Mouse (Mus musculus): Measurements from ENCODE around the gene Aatk. TPM values are rescaled to one million over a fixed set of nuclear protein-coding genes. Genes with fewer than 3 reads are reported as not detected.

Aatk gene
- 2.8 and 3.5 TPM in 2 replicates for polyA plus RNA-seq (2014; fragmentation: Nextera tagmentation; extraction: Ambion mirVana)

DNA sequence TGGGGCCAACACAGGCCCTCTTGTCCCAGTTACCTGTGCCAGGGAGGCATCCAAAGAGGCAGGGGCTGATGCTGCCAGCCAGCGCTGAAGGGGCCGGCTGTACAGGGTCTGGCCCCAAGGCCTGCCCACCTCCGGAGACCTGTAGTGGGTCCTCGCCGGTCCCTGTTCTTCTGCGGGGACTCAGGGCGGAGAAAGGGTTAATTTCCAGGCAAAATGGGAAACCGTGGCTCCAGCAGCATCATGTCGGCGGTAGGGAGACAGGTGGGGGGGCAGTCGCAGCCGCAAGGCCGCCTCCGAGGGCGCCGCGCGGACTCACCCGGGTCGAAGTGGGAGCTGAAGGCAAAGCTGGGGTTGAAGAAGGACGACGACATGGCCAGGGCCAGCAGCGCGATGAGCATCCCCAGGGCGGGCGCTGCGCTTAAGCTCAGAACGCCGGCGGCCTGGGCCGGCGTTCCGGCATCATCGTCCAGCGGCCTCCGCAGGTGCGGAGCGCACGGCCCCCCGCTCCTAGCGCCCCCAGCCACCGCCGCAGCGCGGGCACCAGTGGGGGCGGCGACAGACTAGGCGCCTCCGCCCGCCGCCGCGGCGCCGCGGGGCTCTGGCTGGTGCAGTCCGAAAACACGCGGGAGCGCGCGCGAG, at the start of gene Aatk:
Gene Aatk (minus strand): TSS at position 615 of the 639 bp plus-strand sequence.
- H3K27me3 ChIP-seq (ENCODE audit: control insufficient read depth, insufficient read depth, low read length): peaks cover 14% of the 10 kb centered on the region
- under 1% methylated on average over 53 of the region's 63 CpGs for WGBS
- DNase-seq (ENCODE audit: low spot score): peak; percentile 77
- ATAC-seq (replicated peaks; ENCODE audit: low FRiP score): no peak; the same call in 1 of the 2 replicates
- no peaks in the 10 kb centered on the region for H3K36me3 ChIP-seq (ENCODE audit: control insufficient read depth, insufficient read depth, low read length)
- H3K9ac ChIP-seq (ENCODE audit: low read length): peak within 1 kb of the TSS; percentile 87
- no peaks in the 10 kb centered on the region for H3K9me3 ChIP-seq (ENCODE audit: control insufficient read depth, low read length)
- H3K4me3 ChIP-seq (ENCODE audit: low read depth, low read length): peak within 1 kb of the TSS; percentile 64
- peak within 1 kb of the TSS; percentile 97 for H3K4me2 ChIP-seq (ENCODE audit: low read depth, low read length, severe bottlenecking)
- H3K27ac ChIP-seq (ENCODE audit: low read depth, low read length): 0 out of 2 replicates have a peak within 1 kb of the TSS, but pooled peaks have one; percentile 12
- peaks cover 18% of the 10 kb centered on the region for H3K4me1 ChIP-seq (replicated peaks; ENCODE audit: control insufficient read depth, insufficient read depth, low read length)

DNA sequence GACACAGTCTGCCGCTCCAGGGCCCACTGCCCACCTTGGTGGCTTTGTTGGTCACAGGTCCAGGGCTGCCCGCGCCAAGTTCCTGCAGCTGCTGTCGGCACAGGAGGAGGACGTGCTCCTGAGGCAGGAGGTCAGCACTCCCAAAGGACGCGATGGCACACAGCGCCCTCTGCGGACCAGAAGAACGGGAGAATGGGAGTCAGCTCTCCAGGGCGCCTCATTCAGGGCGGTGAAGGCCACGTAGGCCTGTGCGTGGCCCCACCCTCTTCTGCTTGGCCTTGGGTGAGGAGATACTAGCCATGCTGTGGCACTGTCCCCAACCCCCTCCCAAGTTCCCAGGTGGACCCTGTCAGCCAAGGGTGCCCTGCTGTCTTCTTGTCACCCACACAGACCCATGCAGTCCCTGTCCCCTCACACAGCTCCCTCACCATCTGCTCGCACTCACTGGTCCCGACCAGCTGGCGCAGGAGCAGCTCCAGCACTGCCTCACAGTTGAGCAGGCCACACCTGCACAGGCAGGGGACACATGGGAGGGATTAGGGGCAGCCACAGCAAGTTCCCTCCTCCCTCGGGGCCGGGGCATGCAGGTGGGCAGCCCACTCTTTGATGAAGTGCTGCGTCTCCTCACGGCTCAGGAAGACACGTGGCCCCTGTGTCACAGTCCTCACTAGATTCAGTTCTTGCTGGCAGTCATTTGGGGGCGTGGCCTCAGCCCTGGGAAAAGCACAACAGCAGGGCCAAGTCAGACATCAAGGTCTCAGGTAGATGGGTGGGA, 46.0 kb upstream of the Aatk start:
- peaks cover 3% of the 10 kb centered on the region; the same call in 1 of the 2 replicates for H3K36me3 ChIP-seq (ENCODE audit: control insufficient read depth, insufficient read depth, low read length)
- WGBS: 82% methylated on average over 23 of the region's 23 CpGs
- no peak for DNase-seq (ENCODE audit: low spot score)
- H3K9ac ChIP-seq (ENCODE audit: low read length): no peak overlapping the region
- H3K27ac ChIP-seq (ENCODE audit: low read depth, low read length): no peak overlapping the region
- H3K4me2 ChIP-seq (ENCODE audit: low read depth, low read length, severe bottlenecking): no peak overlapping the region
- H3K9me3 ChIP-seq (ENCODE audit: control insufficient read depth, low read length): no peaks in the 10 kb centered on the region
- peaks cover 6% of the 10 kb centered on the region; the same call in 1 of the 2 replicates for H3K4me1 ChIP-seq (replicated peaks; ENCODE audit: control insufficient read depth, insufficient read depth, low read length)
- H3K4me3 ChIP-seq (ENCODE audit: low read depth, low read length): no peak overlapping the region
- ATAC-seq (replicated peaks; ENCODE audit: low FRiP score): no peak
- no peaks in the 10 kb centered on the region for H3K27me3 ChIP-seq (ENCODE audit: control insufficient read depth, insufficient read depth, low read length)

DNA sequence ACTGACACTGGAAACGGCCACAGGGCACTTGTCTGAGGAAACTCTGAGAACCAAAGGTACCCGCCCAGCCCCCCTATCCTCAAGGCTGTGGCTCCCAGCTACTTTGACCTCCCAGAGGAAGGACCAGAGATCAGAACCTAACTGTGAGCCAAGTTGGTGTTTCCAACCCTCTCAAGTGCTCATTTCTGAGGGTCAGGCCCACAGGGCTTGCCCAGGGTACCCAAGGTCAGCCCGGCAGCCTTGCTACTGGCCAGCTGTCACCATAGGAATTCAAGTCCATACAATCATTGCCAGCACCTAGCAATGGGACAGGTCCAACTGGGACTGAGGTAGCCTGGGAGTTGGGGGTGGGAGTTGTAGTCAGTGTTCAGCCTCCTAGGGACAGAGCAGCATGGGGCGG, 43.7 kb upstream of the Aatk start:
- ATAC-seq (replicated peaks; ENCODE audit: low FRiP score): no peak
- H3K4me2 ChIP-seq (ENCODE audit: low read depth, low read length, severe bottlenecking): no peak overlapping the region

DNA sequence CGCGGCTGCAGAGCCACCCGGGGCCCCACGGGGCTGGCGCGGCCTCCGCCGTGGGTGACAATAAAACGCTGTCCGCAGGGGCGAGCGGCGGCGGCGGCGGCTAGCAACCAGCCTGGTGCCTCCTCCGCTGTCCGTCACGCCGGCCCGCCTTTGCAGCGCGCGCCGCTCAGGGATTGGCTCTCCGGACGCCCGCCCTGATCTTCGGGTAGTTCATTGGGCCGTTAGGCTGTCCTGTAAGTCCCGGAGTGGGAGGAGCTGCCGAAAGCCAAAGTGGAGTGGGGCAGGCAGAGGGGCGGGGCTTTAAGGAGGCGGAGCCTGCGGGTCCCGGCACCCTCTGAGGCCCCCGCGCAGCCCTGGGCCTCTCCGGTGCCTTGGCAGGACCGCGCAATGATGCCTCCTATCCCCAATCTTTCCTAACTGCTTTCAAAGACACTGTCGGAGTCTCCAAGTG, 39.8 kb upstream of the Aatk start, which contains the start of gene Cep131:
Gene Cep131 (minus strand): TSS at position 126 of the 451 bp plus-strand sequence.
- H3K27me3 ChIP-seq (ENCODE audit: control insufficient read depth, insufficient read depth, low read length): no peaks in the 10 kb centered on the region
- peak within 1 kb of the TSS; percentile 90 for H3K4me2 ChIP-seq (ENCODE audit: low read depth, low read length, severe bottlenecking)
- H3K9me3 ChIP-seq (ENCODE audit: control insufficient read depth, low read length): no peaks in the 10 kb centered on the region
- peaks cover 10% of the 10 kb centered on the region for H3K4me1 ChIP-seq (replicated peaks; ENCODE audit: control insufficient read depth, insufficient read depth, low read length)
- H3K4me3 ChIP-seq (ENCODE audit: low read depth, low read length): peak within 1 kb of the TSS; percentile 84
- H3K36me3 ChIP-seq (ENCODE audit: control insufficient read depth, insufficient read depth, low read length): peaks cover 3% of the 10 kb centered on the region; the same call in 1 of the 2 replicates
- H3K9ac ChIP-seq (ENCODE audit: low read length): peak within 1 kb of the TSS; percentile 94
- peak; percentile 99 for ATAC-seq (replicated peaks; ENCODE audit: low FRiP score)
- H3K27ac ChIP-seq (ENCODE audit: low read depth, low read length): peak within 1 kb of the TSS; percentile 73
- DNase-seq (ENCODE audit: low spot score): peak; percentile 98
- under 1% methylated on average over 42 of the region's 42 CpGs for WGBS

More for the DNA sequence above, 43.7 kb upstream of the Aatk start:
- H3K4me1 ChIP-seq (replicated peaks; ENCODE audit: control insufficient read depth, insufficient read depth, low read length): peaks cover 5% of the 10 kb centered on the region
- H3K9ac ChIP-seq (ENCODE audit: low read length): no peak overlapping the region
- WGBS: 97% methylated on average over 4 of the region's 4 CpGs
- peaks cover 3% of the 10 kb centered on the region; the same call in 1 of the 2 replicates for H3K36me3 ChIP-seq (ENCODE audit: control insufficient read depth, insufficient read depth, low read length)
- no peak for DNase-seq (ENCODE audit: low spot score)
- no peaks in the 10 kb centered on the region for H3K27me3 ChIP-seq (ENCODE audit: control insufficient read depth, insufficient read depth, low read length)
- H3K27ac ChIP-seq (ENCODE audit: low read depth, low read length): no peak overlapping the region
- no peak overlapping the region for H3K4me3 ChIP-seq (ENCODE audit: low read depth, low read length)
- no peaks in the 10 kb centered on the region for H3K9me3 ChIP-seq (ENCODE audit: control insufficient read depth, low read length)

DNA sequence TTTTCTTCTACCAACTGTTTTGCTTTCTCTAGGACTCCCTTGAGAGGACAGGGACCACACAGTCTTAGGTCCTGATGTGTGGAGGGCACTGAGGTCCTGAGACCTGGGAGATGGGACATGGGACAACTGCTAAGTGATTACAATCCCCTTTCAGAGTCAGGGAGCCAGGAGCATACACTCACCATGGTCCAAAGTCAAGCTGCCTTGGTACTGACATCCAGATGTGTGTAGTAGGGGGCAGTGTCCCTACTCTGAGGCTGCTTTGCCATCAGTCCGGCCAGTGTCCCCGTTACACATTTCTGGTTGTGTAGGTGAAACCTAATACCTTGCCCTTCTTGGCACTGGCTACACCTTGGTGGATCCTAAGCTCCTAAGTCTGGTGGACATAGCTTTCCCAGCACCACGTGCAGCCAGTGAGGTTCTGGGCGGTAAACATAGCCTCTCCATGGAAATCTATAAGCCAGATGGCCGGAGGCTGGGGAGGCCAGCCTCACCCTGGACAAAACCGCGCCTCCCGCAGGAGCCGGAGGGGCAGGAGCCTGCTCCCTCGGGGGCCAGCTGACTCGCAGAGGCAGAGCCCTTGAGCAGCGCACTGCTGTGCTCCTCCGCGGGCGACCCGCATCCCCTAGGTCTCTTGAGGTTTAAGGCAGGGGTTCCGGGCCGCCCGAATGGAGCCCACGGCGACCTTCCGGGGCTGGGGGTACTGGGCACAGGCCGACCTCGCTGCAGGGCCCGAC, 39.1 kb upstream of the Aatk start:
- H3K27ac ChIP-seq (ENCODE audit: low read depth, low read length): peak overlapping the region; percentile 73
- H3K9me3 ChIP-seq (ENCODE audit: control insufficient read depth, low read length): no peaks in the 10 kb centered on the region
- under 1% methylated on average over 25 of the region's 25 CpGs for WGBS
- H3K36me3 ChIP-seq (ENCODE audit: control insufficient read depth, insufficient read depth, low read length): no peaks in the 10 kb centered on the region; the same call in 1 of the 2 replicates
- peaks cover 10% of the 10 kb centered on the region for H3K4me1 ChIP-seq (replicated peaks; ENCODE audit: control insufficient read depth, insufficient read depth, low read length)
- peak overlapping the region; percentile 84 for H3K4me3 ChIP-seq (ENCODE audit: low read depth, low read length)
- peak overlapping the region; percentile 90 for H3K4me2 ChIP-seq (ENCODE audit: low read depth, low read length, severe bottlenecking)
- H3K9ac ChIP-seq (ENCODE audit: low read length): peak overlapping the region; percentile 94
- ATAC-seq (replicated peaks; ENCODE audit: low FRiP score) (peak; percentile 10; the same call in 1 of the 2 replicates), DNase-seq (ENCODE audit: low spot score) (no peak)
- no peaks in the 10 kb centered on the region for H3K27me3 ChIP-seq (ENCODE audit: control insufficient read depth, insufficient read depth, low read length)

DNA sequence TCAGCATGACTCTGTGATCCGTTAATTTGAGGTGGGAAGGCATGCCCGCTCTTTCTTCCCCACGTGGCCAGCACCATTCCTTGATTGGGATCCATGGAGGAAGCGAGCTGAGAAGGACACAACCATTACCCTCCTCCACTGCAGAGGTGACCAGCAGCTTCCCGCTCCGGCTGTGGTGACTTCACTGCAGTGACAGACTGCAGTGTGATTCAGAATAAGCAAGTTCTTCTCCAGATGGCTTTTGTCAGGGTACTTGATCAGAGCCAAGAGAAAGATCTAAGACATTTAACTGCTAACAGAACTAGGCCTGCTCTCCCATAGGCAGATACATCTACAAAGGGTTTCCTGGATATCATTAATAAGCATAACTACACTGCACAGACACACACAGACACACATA, 33.3 kb upstream of the Aatk start:
- no peaks in the 10 kb centered on the region for H3K9me3 ChIP-seq (ENCODE audit: control insufficient read depth, low read length)
- H3K9ac ChIP-seq (ENCODE audit: low read length): no peak overlapping the region
- no peak for ATAC-seq (replicated peaks; ENCODE audit: low FRiP score)
- WGBS: 92% methylated on average over 6 of the region's 6 CpGs
- H3K4me1 ChIP-seq (replicated peaks; ENCODE audit: control insufficient read depth, insufficient read depth, low read length): peaks cover 1% of the 10 kb centered on the region
- no peak overlapping the region for H3K4me3 ChIP-seq (ENCODE audit: low read depth, low read length)
- no peak overlapping the region for H3K4me2 ChIP-seq (ENCODE audit: low read depth, low read length, severe bottlenecking)
- H3K27ac ChIP-seq (ENCODE audit: low read depth, low read length): no peak overlapping the region
- DNase-seq (ENCODE audit: low spot score): no peak
- H3K27me3 ChIP-seq (ENCODE audit: control insufficient read depth, insufficient read depth, low read length): no peaks in the 10 kb centered on the region
- H3K36me3 ChIP-seq (ENCODE audit: control insufficient read depth, insufficient read depth, low read length): no peaks in the 10 kb centered on the region; the same call in 1 of the 2 replicates

DNA sequence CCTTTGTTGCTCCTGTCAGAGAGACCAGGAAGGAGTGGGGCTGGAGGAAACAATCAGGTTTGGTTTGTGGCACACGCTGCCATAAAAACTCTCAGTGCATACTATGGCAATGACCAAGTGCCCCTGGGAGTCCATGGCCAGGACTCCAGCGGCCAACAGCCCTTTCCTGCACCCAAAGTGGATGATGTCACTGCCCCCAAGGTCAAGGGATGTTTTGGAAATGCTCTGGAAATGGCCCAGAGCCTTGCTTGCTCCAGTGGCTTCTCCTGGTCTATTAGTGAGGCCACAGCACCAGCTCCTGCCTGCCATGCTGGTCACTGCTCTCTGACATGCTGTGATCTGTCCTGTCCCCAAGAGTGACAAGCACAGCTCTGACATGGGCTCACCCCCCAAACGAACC, 29.2 kb upstream of the Aatk start:
- 85% methylated on average over 3 of the region's 3 CpGs for WGBS
- DNase-seq (ENCODE audit: low spot score) (no peak), ATAC-seq (replicated peaks; ENCODE audit: low FRiP score) (no peak)
- Histone ChIP-seq H3K36me3 (ENCODE audit: control insufficient read depth, insufficient read depth, low read length) (peaks cover 4% of the 10 kb centered on the region; the same call in 1 of the 2 replicates), H3K4me1 (replicated peaks; ENCODE audit: control insufficient read depth, insufficient read depth, low read length) (no peaks in the 10 kb centered on the region), H3K4me3 (ENCODE audit: low read depth, low read length) (no peak overlapping the region), H3K27me3 (ENCODE audit: control insufficient read depth, insufficient read depth, low read length) (no peaks in the 10 kb centered on the region), H3K9ac (ENCODE audit: low read length) (no peak overlapping the region), H3K9me3 (ENCODE audit: control insufficient read depth, low read length) (no peaks in the 10 kb centered on the region), H3K27ac (ENCODE audit: low read depth, low read length) (no peak overlapping the region), H3K4me2 (ENCODE audit: low read depth, low read length, severe bottlenecking) (no peak overlapping the region)

DNA sequence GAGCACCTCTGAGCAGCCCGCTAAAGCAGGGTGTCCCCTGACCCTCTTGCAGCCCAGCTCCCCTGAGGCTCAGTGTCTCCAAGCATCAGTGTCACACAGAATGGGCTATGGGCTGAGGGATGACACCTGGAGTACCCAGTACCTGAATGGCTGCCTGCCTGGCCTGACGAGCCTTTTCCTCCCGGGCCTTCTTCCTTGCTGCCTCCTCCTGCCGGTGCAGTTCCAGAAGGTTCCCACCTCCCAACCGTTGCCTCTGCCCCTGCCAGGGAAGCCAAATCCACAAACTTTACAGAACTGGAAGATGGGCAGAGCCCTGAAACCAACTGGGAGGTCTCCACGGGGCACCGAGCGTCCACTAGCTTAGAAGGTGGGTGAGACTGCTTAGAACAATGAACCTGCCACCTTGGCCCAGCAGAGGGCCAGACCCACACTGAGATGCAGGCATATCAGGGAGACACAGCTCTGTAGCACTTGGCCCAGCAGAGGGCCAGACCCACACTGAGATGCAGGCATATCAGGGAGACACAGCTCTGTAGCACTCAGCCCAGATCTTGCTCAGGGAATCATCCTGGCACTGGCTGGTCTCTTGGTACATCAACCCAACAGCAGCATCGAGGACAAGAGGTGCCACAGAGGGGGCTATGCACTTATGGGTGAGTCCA, 26.1 kb upstream of the Aatk start:
- Histone ChIP-seq H3K4me3 (ENCODE audit: low read depth, low read length) (no peak overlapping the region), H3K27me3 (ENCODE audit: control insufficient read depth, insufficient read depth, low read length) (no peaks in the 10 kb centered on the region), H3K9ac (ENCODE audit: low read length) (no peak overlapping the region), H3K4me1 (replicated peaks; ENCODE audit: control insufficient read depth, insufficient read depth, low read length) (no peaks in the 10 kb centered on the region), H3K27ac (ENCODE audit: low read depth, low read length) (no peak overlapping the region), H3K4me2 (ENCODE audit: low read depth, low read length, severe bottlenecking) (no peak overlapping the region), H3K36me3 (ENCODE audit: control insufficient read depth, insufficient read depth, low read length) (peaks cover 5% of the 10 kb centered on the region; the same call in 1 of the 2 replicates), H3K9me3 (ENCODE audit: control insufficient read depth, low read length) (no peaks in the 10 kb centered on the region)
- DNase-seq (ENCODE audit: low spot score) (no peak), ATAC-seq (replicated peaks; ENCODE audit: low FRiP score) (no peak)
- 87% methylated on average over 9 of the region's 9 CpGs for WGBS

Measured in forebrain, embryonic 11.5 days (tissue).